Mouse (Mus musculus) liver, adult 2 months (tissue): ENCODE data around the gene Eml2. TPM values are rescaled to one million over a fixed set of nuclear protein-coding genes. Genes with fewer than 3 reads are reported as not detected.

Source experiments
- DNase-seq: peaks from one replicate; pipeline ENCODE4 v3.0.0-alpha.2; 2011; ENCODE audit warnings: low read depth, low spot score; ENCODE audit errors: extremely low read depth
- H3K27ac ChIP-seq: fragments of 200-500 bp; replicated peaks from 2 replicates; pipeline ENCODE4 v1.5.1; 2012; ENCODE audit warnings: low read depth, mild to moderate bottlenecking, control low read depth, inconsistent platforms, low read length; ENCODE audit not compliant: insufficient read depth
- H3K27me3 ChIP-seq: fragments of 200-500 bp; 2 replicates; pipeline ENCODE4 v1.6.1; 2012; ENCODE audit warnings: mild to moderate bottlenecking, moderate library complexity, low read length, inconsistent platforms; ENCODE audit not compliant: control insufficient read depth, insufficient read depth
- H3K36me3 ChIP-seq: fragments of 200-500 bp; 2 replicates; pipeline ENCODE4 v1.6.1; 2012; ENCODE audit warnings: low read length, inconsistent platforms; ENCODE audit not compliant: control insufficient read depth, insufficient read depth
- H3K4me1 ChIP-seq: fragments of 200-500 bp; 2 replicates; pipeline ENCODE4 v1.6.1; 2011; ENCODE audit warnings: low read length; ENCODE audit not compliant: control insufficient read depth, insufficient read depth
- H3K4me3 ChIP-seq: fragments of 200-500 bp; 2 replicates; pipeline ENCODE4 v1.5.1; 2011; ENCODE audit warnings: low read depth, mild to moderate bottlenecking, control low read depth, low read length, moderate library complexity; ENCODE audit not compliant: insufficient read depth
- H3K79me2 ChIP-seq: fragments of 200-500 bp; 2 replicates; pipeline ENCODE4 v1.6.1; 2012; ENCODE audit warnings: inconsistent platforms, mild to moderate bottlenecking, low read length, moderate library complexity; ENCODE audit not compliant: control insufficient read depth, insufficient read depth
- H3K9ac ChIP-seq: fragments of 200-500 bp; 2 replicates; pipeline ENCODE4 v1.6.1; 2012; ENCODE audit warnings: low read depth, mild to moderate bottlenecking, control low read depth, inconsistent platforms, low read length
- CTCF ChIP-seq: fragments of 200-500 bp; IDR thresholded peaks from 2 replicates; pipeline ENCODE4 v1.5.1; 2011; ENCODE audit warnings: low read depth, low read length, control low read depth
- POLR2A ChIP-seq: fragments of 200-500 bp; IDR thresholded peaks from 2 replicates; pipeline ENCODE4 v1.6.1; 2011; ENCODE audit warnings: low read length, control low read depth; ENCODE audit not compliant: insufficient read depth; ENCODE audit errors: extremely low read depth
- WGBS: fragments of 180-500 bp; shearing (Covaris S2); methylation state at CpG from one replicate; pipeline ENCODE4 v1.1.7; 2018; 5-methylcytosine and 5-hydroxymethylcytosine counted together
- polyA plus RNA-seq: library from polyadenylated mRNA; depleted of rRNA; stranded (reverse); fragments of >200 nt; gene quantifications from 2 replicates; pipeline ENCODE4 v1.2.3, GENCODE M21; 2012
- total RNA-seq: library from RNA; depleted of rRNA; stranded (reverse); fragments of >200 nt; gene quantifications from 2 replicates; pipeline ENCODE4 v1.2.3, GENCODE M21; 2014

The Eml2 gene
- total and polyA plus RNA-seq, 2 experiments: 9.8 to 12.2 TPM

DNA sequence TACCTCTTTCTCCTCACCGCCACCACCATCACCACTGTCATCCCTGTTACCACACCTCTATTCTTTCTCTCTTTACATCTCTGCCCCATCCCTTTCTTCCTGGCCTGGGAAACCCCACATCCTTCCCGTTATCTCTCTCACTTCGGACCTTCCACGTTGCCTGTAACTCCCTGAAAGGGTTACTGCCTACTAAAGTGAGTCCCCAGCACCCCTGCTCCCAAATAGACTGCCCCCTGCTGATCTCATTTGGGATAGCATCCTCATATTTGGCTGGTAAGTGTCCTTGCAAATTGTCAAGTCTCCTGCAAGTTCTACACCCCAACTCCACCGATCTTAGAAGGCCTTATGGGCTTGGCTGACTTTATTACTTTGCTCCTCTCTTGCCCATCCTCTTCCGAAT lies 20.5 kb downstream of the Eml2 start:
- no peaks in the 10 kb centered on the region for H3K27me3 ChIP-seq
- no peaks in the 10 kb centered on the region for H3K4me1 ChIP-seq
- TF ChIP-seq POLR2A (no peak), CTCF (peak; percentile 59; the same call in 1 of the 2 replicates)
- H3K9ac ChIP-seq: no peak overlapping the region
- DNase-seq: peak; percentile 33
- 69% methylated on average over 6 of the region's 6 CpGs for whole genome bisulfite sequencing
- H3K79me2 ChIP-seq: no peaks in the 10 kb centered on the region
- no peak overlapping the region for H3K4me3 ChIP-seq
- no peak overlapping the region for H3K27ac ChIP-seq
- no peaks in the 10 kb centered on the region; the same call in 1 of the 2 replicates for H3K36me3 ChIP-seq

GRCm38 (mm10) chr7:19197985-19198384 lies 21.8 kb downstream of the Eml2 start:
- no peak overlapping the region for H3K9ac ChIP-seq
- H3K4me1 ChIP-seq: no peaks in the 10 kb centered on the region
- no peaks in the 10 kb centered on the region; the same call in 1 of the 2 replicates for H3K36me3 ChIP-seq
- H3K79me2 ChIP-seq: no peaks in the 10 kb centered on the region
- no peak for DNase-seq
- no peak overlapping the region for H3K4me3 ChIP-seq
- H3K27ac ChIP-seq: no peak overlapping the region
- H3K27me3 ChIP-seq: no peaks in the 10 kb centered on the region
- 50% methylated on average over 2 of the region's 2 CpGs for WGBS
- TF ChIP-seq POLR2A (no peak), CTCF (peak; percentile 86)

GRCm38 (mm10) chr7:19201660-19202059 lies 25.4 kb downstream of the Eml2 start:
- Histone ChIP-seq H3K27ac (no peak overlapping the region), H3K9ac (no peak overlapping the region), H3K27me3 (no peaks in the 10 kb centered on the region), H3K79me2 (no peaks in the 10 kb centered on the region), H3K4me1 (no peaks in the 10 kb centered on the region), H3K36me3 (peaks cover 2% of the 10 kb centered on the region; the same call in 1 of the 2 replicates), H3K4me3 (no peak overlapping the region)
- 86% methylated on average over 15 of the region's 15 CpGs for WGBS
- TF ChIP-seq CTCF: no peak
- no peak for TF ChIP-seq POLR2A
- DNase-seq: no peak

- no peak for TF ChIP-seq CTCF
- no peak for TF ChIP-seq POLR2A
Observed at GRCm38 (mm10) chr7:19202065-19202850, 26.0 kb downstream of the Eml2 start.

DNA sequence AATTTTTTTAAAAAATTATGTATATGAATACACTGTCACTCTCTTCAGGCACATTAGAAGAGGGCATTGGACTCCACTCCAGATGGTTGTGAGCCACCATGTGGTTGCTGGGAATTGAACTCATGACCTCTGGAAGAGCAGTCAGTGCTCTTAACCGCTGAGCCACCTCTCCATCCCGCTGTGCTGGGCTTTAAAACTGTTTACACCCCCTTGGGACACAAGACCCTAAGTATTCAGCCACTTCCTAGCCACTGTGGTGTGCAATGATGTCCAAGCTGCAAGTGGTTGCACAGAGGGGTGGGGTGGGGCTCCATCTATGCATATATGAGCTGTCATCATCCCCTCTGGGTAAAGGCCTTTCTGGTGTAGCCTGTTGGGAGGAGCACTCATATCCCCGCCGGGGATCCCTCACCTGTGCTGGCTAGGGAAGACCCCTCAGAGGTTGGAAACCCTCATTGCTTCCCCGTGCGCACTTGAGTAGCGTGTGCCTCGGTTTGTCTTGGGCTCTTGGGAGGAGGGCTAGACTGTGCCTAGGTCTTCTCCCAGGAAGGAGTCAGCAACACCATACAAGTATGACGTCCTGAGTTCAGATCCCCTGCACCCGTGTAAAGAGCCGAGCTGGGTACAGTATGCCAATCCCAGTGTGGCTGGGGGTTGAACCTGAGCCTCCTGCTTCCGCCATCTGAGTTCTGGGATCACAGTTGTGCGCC lies 32.1 kb downstream of the Eml2 start:
- no peak for DNase-seq
- Histone ChIP-seq H3K27me3 (no peaks in the 10 kb centered on the region), H3K9ac (no peak overlapping the region), H3K36me3 (peaks cover 2% of the 10 kb centered on the region; the same call in 1 of the 2 replicates), H3K79me2 (no peaks in the 10 kb centered on the region), H3K4me3 (no peak overlapping the region), H3K27ac (no peak overlapping the region), H3K4me1 (no peaks in the 10 kb centered on the region; the same call in 1 of the 2 replicates)
- TF ChIP-seq POLR2A (no peak), CTCF (no peak)
- WGBS: 88% methylated on average over 13 of the region's 13 CpGs

More at GRCm38 (mm10) chr7:19202065-19202850, 26.0 kb downstream of the Eml2 start:
- no peak for DNase-seq
- Histone ChIP-seq H3K27ac (no peak overlapping the region), H3K4me3 (no peak overlapping the region), H3K9ac (no peak overlapping the region), H3K27me3 (no peaks in the 10 kb centered on the region), H3K36me3 (peaks cover 2% of the 10 kb centered on the region; the same call in 1 of the 2 replicates), H3K4me1 (no peaks in the 10 kb centered on the region), H3K79me2 (no peaks in the 10 kb centered on the region)
- 84% methylated on average over 15 of the region's 15 CpGs for WGBS
